Mouse (Mus musculus): Measurements from ENCODE around the gene Gm49405.

The Gm49405 gene

DNA sequence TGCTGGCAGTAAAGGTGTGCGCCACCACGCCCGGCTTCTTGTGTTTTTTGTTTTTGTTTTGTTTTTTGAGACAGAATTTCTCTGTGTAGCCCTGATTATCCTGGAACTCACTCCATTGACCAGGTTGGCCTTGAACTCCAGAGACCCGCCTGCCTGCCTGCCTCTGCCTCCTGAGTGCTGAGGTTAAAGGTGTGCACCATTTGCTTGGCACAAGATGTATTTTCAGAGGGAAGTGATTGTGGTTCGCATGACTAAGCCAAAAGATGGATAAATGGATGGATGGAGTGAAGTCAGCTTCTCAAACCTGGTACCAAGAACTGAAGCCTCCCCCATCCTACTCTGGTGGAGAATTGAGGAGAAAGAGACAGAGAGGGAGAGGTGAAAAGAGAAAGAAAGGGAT, 54.2 kb downstream of the Gm49405 start:
- DNase-seq: no peak

All from right cerebral cortex, adult 18-20 months (tissue).